Mouse (Mus musculus): Measurements from ENCODE around the gene R3hdm4. TPM values are rescaled to one million over a fixed set of nuclear protein-coding genes. Genes with fewer than 3 reads are reported as not detected.

Gene R3hdm4
- polyA plus RNA-seq, 1 experiment from 2014 or later = 126 TPM

DNA sequence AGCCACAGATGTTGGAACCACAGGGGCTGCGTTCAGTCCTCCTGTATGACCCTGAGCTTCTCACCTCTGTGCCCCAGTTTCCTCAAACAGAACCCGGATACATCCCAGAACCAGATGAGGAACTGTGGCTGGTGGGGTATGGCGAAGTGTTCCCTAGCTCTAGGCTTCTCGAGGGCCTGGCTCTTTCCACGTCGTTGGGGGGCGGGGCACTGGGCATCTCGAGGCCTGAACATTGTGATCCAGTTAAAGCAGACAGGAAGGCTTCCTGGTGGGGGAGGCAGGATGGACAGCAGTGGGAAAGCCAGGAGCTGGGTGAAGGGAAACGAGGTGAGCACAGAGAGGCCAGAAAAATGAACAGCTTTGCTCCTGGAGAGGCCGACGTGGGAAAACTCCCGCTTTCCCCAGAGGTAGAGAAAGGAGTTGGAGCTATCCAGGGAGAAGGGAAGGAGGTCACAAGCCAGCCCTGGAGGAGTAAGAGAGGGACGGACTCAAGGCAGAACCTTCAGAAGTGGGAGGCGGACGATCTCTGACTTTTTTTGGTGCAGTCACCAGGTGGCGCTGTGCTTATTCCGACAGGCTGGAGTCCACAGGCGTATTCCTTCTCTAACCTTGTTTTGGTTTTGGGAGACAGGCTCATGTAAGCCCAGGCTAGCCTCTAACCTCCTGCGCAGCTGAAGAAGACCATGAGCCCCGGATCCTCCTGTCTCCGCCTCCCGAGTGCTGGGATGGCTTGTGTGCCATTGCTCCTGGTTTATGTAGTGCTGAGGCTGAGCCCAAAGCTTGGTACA, 37.5 kb downstream of the R3hdm4 start:
- Histone ChIP-seq H3K36me3 (no peaks in the 10 kb centered on the region), H3K4me3 (peak overlapping the region; percentile 20; the same call in 1 of the 2 replicates), H3K4me1 (peaks cover 32% of the 10 kb centered on the region), H3K27ac (replicated peaks) (no peak overlapping the region), H3K27me3 (ENCODE audit: low read depth, poor library complexity, severe bottlenecking) (peaks cover 62% of the 10 kb centered on the region), H3K9me3 (replicated peaks) (no peaks in the 10 kb centered on the region)
- peak; percentile 81 for DNase-seq (ENCODE audit: low spot score)
- 14% methylated on average over 22 of the region's 22 CpGs for whole genome bisulfite sequencing

DNA sequence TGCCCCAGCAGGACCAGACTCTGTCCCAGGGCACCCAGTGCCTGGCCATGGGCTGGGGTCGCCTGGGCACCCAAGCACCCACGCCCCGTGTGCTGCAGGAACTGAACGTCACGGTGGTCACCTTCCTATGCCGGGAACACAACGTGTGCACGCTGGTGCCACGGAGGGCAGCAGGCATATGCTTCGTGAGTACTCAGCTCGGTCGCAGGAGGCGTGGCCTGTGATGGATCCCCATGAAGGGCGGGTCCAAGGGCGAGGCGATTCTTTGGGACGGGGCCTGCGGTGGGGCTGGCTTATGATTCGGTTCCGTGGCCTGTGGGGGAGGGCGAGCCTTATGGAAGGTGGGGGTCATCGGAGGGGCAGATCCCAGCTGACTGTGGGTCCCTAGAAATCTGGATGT, 39.0 kb downstream of the R3hdm4 start:
- no peak overlapping the region; the same call in 1 of the 2 replicates for H3K27ac ChIP-seq (replicated peaks)
- H3K4me1 ChIP-seq = peaks cover 42% of the 10 kb centered on the region
- 9% methylated on average over 22 of the region's 22 CpGs for WGBS

DNA sequence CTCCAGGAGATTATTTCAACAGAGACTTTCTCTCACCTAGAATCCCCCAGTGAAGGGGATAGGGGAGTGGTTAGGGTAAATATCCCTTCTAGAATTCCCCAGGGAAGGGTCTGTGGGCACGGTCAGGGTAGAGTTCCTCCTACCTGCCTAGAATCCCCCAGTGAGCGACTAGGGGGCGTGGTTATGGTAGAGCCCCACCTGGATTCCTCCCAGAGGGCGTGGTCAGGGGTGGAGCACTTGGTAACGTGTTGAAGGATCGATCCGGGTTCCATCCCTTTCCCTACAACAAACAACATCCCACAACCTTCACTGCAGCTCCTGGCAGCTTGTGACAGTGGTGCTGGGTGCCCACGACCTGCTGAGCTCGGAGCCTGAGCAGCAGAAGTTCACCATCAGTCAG, 40.3 kb downstream of the R3hdm4 start:
- DNase-seq (ENCODE audit: low spot score) = no peak
- Histone ChIP-seq H3K9me3 (replicated peaks) (no peaks in the 10 kb centered on the region), H3K36me3 (no peaks in the 10 kb centered on the region), H3K27me3 (ENCODE audit: low read depth, poor library complexity, severe bottlenecking) (peaks cover 65% of the 10 kb centered on the region), H3K27ac (replicated peaks) (no peak overlapping the region), H3K4me1 (peaks cover 44% of the 10 kb centered on the region), H3K4me3 (no peak overlapping the region)
- WGBS = 20% methylated on average over 9 of the region's 9 CpGs

More for the DNA sequence above, 39.0 kb downstream of the R3hdm4 start:
- peaks cover 64% of the 10 kb centered on the region for H3K27me3 ChIP-seq (ENCODE audit: low read depth, poor library complexity, severe bottlenecking)
- no peak for DNase-seq (ENCODE audit: low spot score)
- H3K36me3 ChIP-seq = no peaks in the 10 kb centered on the region
- H3K9me3 ChIP-seq (replicated peaks) = no peaks in the 10 kb centered on the region
- peak overlapping the region; percentile 32 for H3K4me3 ChIP-seq

DNA sequence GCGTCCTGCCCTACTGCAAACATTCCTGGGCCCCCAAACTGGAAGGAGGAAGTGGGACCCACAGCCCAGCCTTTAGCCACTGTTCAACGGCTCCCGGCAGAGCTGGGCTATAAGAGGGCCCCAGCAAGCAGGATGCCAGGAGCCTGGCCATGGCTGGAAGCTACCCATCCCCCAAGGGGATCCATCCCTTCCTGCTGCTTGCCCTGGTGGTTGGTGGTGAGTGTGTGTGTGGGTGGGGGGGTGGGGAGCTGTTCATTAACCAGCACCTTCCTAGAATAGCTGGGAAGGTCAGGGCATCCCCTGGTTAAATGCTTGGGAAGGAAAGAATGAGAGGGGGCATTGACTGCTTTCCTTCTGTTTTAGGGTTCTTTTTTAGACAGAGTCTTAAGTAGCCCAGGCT, 41.5 kb downstream of the R3hdm4 start:
- Histone ChIP-seq H3K36me3 (no peaks in the 10 kb centered on the region), H3K4me3 (no peak overlapping the region), H3K27me3 (ENCODE audit: low read depth, poor library complexity, severe bottlenecking) (peaks cover 64% of the 10 kb centered on the region), H3K27ac (replicated peaks) (0 out of 2 replicates have a peak overlapping the region, but pooled peaks have one; percentile 14), H3K9me3 (replicated peaks) (no peaks in the 10 kb centered on the region), H3K4me1 (peaks cover 56% of the 10 kb centered on the region)
- WGBS = 54% methylated on average over 3 of the region's 3 CpGs
- DNase-seq (ENCODE audit: low spot score) = no peak

DNA sequence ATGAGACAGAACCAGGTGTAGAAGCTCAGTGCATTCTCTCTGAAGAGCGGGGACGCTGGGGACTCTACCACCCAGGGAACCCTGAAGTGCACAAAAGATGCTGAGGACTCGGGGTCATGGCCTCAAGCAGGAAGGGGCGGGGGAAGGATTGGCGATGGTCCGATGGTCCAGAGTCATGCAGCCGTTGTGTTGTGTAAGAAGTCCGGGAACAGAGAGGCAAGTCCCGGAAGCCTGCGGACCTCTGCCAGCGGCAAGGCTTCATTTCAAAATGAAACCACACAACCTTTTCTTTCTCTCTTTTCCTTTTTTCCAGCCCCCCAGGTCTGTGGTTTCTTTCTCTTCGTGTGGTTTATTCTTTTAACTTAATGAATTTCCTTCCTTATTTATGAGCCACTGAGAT, 43.3 kb downstream of the R3hdm4 start:
- DNase-seq (ENCODE audit: low spot score) = no peak
- WGBS = 52% methylated on average over 12 of the region's 12 CpGs
- no peak overlapping the region for H3K4me3 ChIP-seq
- H3K36me3 ChIP-seq = 0 out of 2 replicates have a peak, but pooled peaks cover 2% of the 10 kb centered on the region
- H3K27ac ChIP-seq (replicated peaks) = no peak overlapping the region
- H3K9me3 ChIP-seq (replicated peaks) = no peaks in the 10 kb centered on the region
- peaks cover 63% of the 10 kb centered on the region for H3K4me1 ChIP-seq
- peaks cover 46% of the 10 kb centered on the region for H3K27me3 ChIP-seq (ENCODE audit: low read depth, poor library complexity, severe bottlenecking)

DNA sequence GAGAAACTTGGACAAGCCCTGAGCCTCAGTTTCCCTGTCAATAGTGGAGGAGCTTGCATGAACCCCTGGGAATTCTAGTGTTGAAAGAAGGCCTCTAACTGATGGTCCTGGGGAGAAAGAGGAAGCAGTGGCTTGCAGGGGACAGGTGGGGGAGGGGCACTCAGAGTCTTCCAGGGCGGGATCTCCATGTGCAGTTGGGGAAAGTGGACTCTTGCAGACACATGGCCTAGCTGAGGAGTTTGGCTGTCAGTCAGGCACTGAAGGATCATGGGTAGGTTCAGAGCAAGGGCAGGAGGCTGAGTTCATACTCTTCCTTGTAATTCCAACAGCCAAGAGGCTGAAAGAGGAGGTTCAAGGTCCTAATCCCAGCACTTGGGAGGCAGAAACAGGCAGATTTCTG, 43.8 kb downstream of the R3hdm4 start:
- 52% methylated on average over 1 of the region's 1 CpGs for WGBS
- no peaks in the 10 kb centered on the region for H3K9me3 ChIP-seq (replicated peaks)
- no peak overlapping the region for H3K27ac ChIP-seq (replicated peaks)
- H3K36me3 ChIP-seq = peaks cover 8% of the 10 kb centered on the region; the same call in 1 of the 2 replicates
- H3K4me1 ChIP-seq = peaks cover 63% of the 10 kb centered on the region
- no peak for DNase-seq (ENCODE audit: low spot score)
- no peak overlapping the region for H3K4me3 ChIP-seq
- H3K27me3 ChIP-seq (ENCODE audit: low read depth, poor library complexity, severe bottlenecking) = peaks cover 41% of the 10 kb centered on the region

DNA sequence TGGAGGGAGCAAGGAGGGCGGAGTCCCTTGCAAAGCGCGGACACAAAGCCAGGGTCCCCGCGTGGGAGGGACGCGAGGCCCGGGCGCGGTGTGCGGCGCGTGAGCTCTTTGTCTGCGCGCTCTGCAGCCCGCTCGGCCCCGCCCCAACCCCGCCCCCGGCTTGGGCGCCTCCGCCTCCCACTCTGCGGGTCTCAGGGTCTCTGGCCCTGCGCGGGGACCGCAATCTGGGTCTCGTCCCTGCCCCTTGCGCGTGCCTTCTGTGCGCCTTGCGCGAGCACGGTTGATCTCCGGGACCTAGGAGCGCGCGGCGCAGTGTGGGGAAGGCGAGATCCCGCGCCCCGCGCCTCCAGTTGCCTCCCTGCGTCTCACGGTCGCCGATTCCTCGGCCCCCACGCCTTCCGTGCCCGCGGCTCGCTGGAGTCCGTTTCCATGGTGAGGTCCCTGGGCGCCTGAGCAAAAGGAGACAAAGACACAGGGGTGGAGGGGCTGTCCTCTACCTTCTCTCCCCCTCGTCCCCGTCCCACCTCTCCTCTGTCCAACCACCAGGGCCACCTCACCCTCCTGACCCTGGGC, 46.6 kb downstream of the R3hdm4 start, which contains the start of the genes Prtn3 and Plppr3:
Gene Prtn3 (plus strand): TSS at position 187 of the 573 bp plus-strand sequence.
Gene Plppr3 (minus strand): TSS at position 345 of the 573 bp plus-strand sequence.
- peaks cover 52% of the 10 kb centered on the region for H3K4me1 ChIP-seq
- no peaks in the 10 kb centered on the region for H3K9me3 ChIP-seq (replicated peaks)
- peaks cover 34% of the 10 kb centered on the region for H3K36me3 ChIP-seq
- H3K27ac ChIP-seq (replicated peaks) = peak within 1 kb of the TSS; percentile 96
- H3K4me3 ChIP-seq = peak within 1 kb of the TSS; percentile 82
- under 1% methylated on average over 57 of the region's 57 CpGs for WGBS
- DNase-seq (ENCODE audit: low spot score) = peak; percentile 87
- peaks cover 13% of the 10 kb centered on the region for H3K27me3 ChIP-seq (ENCODE audit: low read depth, poor library complexity, severe bottlenecking)

DNA sequence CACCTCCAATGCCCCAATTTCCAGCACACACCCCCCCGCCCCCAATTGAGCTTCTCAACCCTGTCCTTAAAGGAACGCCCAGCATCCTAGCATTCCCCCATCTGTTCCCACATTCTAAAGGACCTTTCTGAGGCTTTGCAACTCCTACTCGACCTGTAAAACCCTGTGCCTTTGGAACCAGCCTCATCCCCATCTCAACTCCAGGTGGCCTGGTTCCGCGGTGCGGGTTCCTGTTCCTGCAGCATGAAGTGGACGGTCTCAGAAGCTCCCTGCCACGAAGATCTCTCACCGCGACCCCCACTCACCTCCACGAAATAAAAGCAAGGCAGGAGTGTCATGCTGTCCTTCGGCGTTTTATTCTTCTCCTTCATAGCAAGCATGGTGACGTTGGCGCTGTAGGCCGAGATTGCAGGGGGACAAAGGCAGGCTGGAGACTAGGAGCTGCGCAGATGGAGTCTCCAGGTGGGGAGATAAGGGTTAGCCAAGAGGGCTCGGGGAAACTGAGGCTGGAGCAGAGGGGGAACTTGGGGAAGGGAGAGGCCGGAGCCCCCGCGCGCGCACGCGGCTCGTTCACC, 47.2 kb downstream of the R3hdm4 start:
- peak overlapping the region; percentile 96 for H3K27ac ChIP-seq (replicated peaks)
- H3K27me3 ChIP-seq (ENCODE audit: low read depth, poor library complexity, severe bottlenecking) = peaks cover 9% of the 10 kb centered on the region; the same call in 1 of the 2 replicates
- DNase-seq (ENCODE audit: low spot score) = peak; percentile 56
- H3K4me1 ChIP-seq = peaks cover 51% of the 10 kb centered on the region
- H3K4me3 ChIP-seq = peak overlapping the region; percentile 82
- peaks cover 40% of the 10 kb centered on the region for H3K36me3 ChIP-seq
- 2% methylated on average over 26 of the region's 26 CpGs for WGBS
- no peaks in the 10 kb centered on the region for H3K9me3 ChIP-seq (replicated peaks)

DNA sequence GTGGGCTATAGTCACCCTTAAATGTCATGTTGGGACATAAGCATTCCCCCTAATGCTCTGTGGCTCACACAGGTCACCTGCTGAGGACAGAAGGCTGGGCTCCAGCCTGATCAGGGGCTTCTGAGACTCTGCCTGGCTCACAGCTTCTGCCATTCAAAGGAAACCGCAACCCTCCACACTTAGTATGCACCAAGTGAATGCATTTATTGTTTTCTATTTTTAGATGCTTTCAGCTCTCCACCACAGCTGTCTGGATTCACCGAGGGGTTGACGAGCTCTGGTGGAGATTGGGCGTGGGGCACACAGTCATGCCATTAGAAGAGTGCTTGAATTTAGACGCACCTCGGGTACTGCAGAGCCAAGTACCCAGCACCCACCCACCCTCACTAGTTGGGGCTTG, 47.7 kb downstream of the R3hdm4 start:
- H3K27me3 ChIP-seq (ENCODE audit: low read depth, poor library complexity, severe bottlenecking) = peaks cover 9% of the 10 kb centered on the region; the same call in 1 of the 2 replicates
- DNase-seq (ENCODE audit: low spot score) = no peak

DNA sequence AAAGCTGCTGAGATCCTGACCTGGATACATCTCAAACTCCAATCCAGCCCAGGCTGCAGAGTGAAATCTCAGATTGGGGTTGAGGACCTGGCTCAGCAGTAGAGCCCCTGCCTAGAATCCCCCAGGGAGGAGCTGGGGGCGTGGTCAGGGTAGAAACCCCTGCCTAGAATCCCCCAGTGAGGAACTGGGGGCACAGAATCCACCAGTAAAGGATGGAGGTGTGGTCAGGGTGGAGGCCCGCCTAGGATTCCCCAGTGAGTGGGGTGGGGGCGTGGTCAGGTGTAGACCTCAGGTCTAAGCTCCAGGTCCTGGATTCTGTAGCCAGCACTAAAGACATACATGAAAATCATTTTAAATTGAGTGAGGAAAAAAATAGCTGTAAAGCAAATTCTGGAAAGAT, 48.1 kb downstream of the R3hdm4 start:
- Histone ChIP-seq H3K4me1 (peaks cover 49% of the 10 kb centered on the region), H3K36me3 (peaks cover 46% of the 10 kb centered on the region), H3K27ac (replicated peaks) (peak overlapping the region; percentile 96; the same call in 1 of the 2 replicates), H3K4me3 (peak overlapping the region; percentile 82), H3K9me3 (replicated peaks) (no peaks in the 10 kb centered on the region), H3K27me3 (ENCODE audit: low read depth, poor library complexity, severe bottlenecking) (peaks cover 9% of the 10 kb centered on the region; the same call in 1 of the 2 replicates)
- 36% methylated on average over 3 of the region's 3 CpGs for WGBS
- DNase-seq (ENCODE audit: low spot score) = no peak

More for the DNA sequence above, 47.7 kb downstream of the R3hdm4 start:
- peaks cover 43% of the 10 kb centered on the region for H3K36me3 ChIP-seq
- H3K27ac ChIP-seq (replicated peaks) = peak overlapping the region; percentile 96
- WGBS = 23% methylated on average over 6 of the region's 6 CpGs
- no peaks in the 10 kb centered on the region for H3K9me3 ChIP-seq (replicated peaks)
- H3K4me1 ChIP-seq = peaks cover 51% of the 10 kb centered on the region
- H3K4me3 ChIP-seq = peak overlapping the region; percentile 82

DNA sequence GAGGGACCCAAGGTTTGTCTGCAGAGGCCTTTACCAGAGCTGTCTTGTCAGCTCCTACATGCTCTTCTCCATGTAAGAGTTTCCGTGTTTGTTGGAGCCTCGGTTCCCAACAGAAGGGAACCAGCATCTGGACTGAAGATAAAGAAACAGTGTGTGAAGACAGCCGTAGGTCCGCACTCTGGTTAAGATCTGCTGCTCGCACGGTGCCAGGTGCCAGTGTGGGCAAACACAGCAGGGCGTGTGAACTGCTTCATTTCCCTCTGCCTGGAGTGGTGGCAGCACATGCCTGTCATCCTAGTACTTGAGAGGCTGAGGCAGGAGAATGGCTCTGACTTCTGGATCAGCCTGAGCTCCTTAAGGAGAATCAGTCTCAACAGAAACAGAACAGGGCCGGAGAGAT, 49.2 kb downstream of the R3hdm4 start:
- peaks cover 55% of the 10 kb centered on the region for H3K36me3 ChIP-seq
- no peaks in the 10 kb centered on the region for H3K9me3 ChIP-seq (replicated peaks)
- peak overlapping the region; percentile 82 for H3K4me3 ChIP-seq
- no peak for DNase-seq (ENCODE audit: low spot score)
- no peaks in the 10 kb centered on the region for H3K27me3 ChIP-seq (ENCODE audit: low read depth, poor library complexity, severe bottlenecking)
- no peak overlapping the region for H3K27ac ChIP-seq (replicated peaks)
- peaks cover 46% of the 10 kb centered on the region for H3K4me1 ChIP-seq
- WGBS = 93% methylated on average over 8 of the region's 8 CpGs

DNA sequence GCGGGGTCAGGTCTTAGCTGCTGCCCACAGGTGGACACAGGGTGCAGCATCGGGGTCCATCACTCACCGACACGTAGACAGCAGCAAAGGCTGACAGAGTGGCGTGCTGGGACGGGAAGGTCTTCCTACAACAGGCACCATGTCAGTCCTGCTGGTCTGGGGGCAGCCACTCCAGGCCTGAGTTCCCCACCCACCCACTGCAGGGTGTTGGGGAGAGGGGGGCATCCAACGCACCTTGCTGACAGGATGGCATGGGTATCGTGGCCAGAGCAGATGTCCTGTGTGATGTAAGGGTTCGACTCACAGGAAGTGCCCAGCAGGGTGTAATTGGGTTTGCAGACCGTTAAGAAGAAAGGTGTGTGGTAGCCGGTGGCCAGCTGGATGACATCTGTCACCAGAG, 54.4 kb downstream of the R3hdm4 start:
- Histone ChIP-seq H3K36me3 (peaks cover 93% of the 10 kb centered on the region), H3K27ac (replicated peaks) (no peak overlapping the region), H3K4me3 (peak overlapping the region; percentile 18; the same call in 1 of the 2 replicates), H3K9me3 (replicated peaks) (no peaks in the 10 kb centered on the region), H3K27me3 (ENCODE audit: low read depth, poor library complexity, severe bottlenecking) (no peaks in the 10 kb centered on the region), H3K4me1 (peaks cover 23% of the 10 kb centered on the region)
- 86% methylated on average over 11 of the region's 11 CpGs for WGBS
- no peak for DNase-seq (ENCODE audit: low spot score)

Data from midbrain, embryonic 10.5 days (tissue).